Mouse (Mus musculus) limb, embryonic 15.5 days (tissue): ENCODE results near the gene Pemt. TPM values are rescaled to one million over a fixed set of nuclear protein-coding genes. Genes with fewer than 3 reads are reported as not detected.

Source experiments
- ATAC-seq: fragments of 200-750 bp; cut with Nextera tagmentation; 2 replicates; pipeline ENCODE4 v1.8.0; 2017; ENCODE audit warnings: low read depth, moderate TSS enrichment; ENCODE audit not compliant: insufficient number of reproducible peaks, low FRiP score, low TSS enrichment
- H3K27ac ChIP-seq: fragments of 300-500 bp; sonication (generic); 2 replicates; pipeline ENCODE4 v1.5.1; 2015; ENCODE audit warnings: moderate library complexity, mild to moderate bottlenecking, inconsistent platforms
- H3K27me3 ChIP-seq: fragments of 300-500 bp; sonication (generic); 2 replicates; pipeline ENCODE4 v1.6.1; 2015; ENCODE audit warnings: inconsistent platforms
- H3K36me3 ChIP-seq: fragments of 300-500 bp; sonication (generic); 2 replicates; pipeline ENCODE4 v1.6.1; 2015; ENCODE audit warnings: inconsistent platforms
- H3K4me1 ChIP-seq: fragments of 300-500 bp; sonication (generic); 2 replicates; pipeline ENCODE4 v1.6.1; 2015; ENCODE audit warnings: inconsistent platforms
- H3K4me2 ChIP-seq: fragments of 300-500 bp; sonication (generic); 2 replicates; pipeline ENCODE4 v1.6.1; 2015; ENCODE audit warnings: mild to moderate bottlenecking, inconsistent platforms
- H3K4me3 ChIP-seq: fragments of 300-500 bp; sonication (generic); 2 replicates; pipeline ENCODE4 v1.5.1; 2015; ENCODE audit warnings: mild to moderate bottlenecking, inconsistent platforms
- H3K9ac ChIP-seq: fragments of 300-500 bp; sonication (generic); 2 replicates; pipeline ENCODE4 v1.6.1; 2015; ENCODE audit warnings: inconsistent platforms
- H3K9me3 ChIP-seq: fragments of 300-500 bp; sonication (generic); 2 replicates; pipeline ENCODE4 v1.6.1; 2016; ENCODE audit warnings: inconsistent platforms
- WGBS: fragments of 180-500 bp; shearing (Covaris S2); methylation state at CpG from one replicate; pipeline ENCODE4 v1.1.7; 2015; 5-methylcytosine and 5-hydroxymethylcytosine counted together
- polyA plus RNA-seq: library from polyadenylated mRNA; unstranded; fragments of >200 nt; fragmentation: Nextera tagmentation; extraction: Ambion mirVana; gene quantifications from 2 replicates; pipeline ENCODE4 v1.2.1, GENCODE M21; 2015

Gene Pemt
- polyA plus RNA-seq, 1 experiment from 2014 or later = 4.6 TPM

- Histone ChIP-seq H3K4me2 (no peak overlapping the region), H3K4me1 (0 out of 2 replicates have a peak, but pooled peaks cover 6% of the 10 kb centered on the region), H3K9ac (no peak overlapping the region), H3K27ac (no peak overlapping the region), H3K4me3 (no peak overlapping the region), H3K36me3 (no peaks in the 10 kb centered on the region), H3K27me3 (no peaks in the 10 kb centered on the region), H3K9me3 (no peaks in the 10 kb centered on the region)
- WGBS = 66% methylated on average over 15 of the region's 15 CpGs
- no peak for ATAC-seq
Observed at GRCm38 (mm10) chr11:60073936-60074502, 27.7 kb upstream of the Pemt start.

DNA sequence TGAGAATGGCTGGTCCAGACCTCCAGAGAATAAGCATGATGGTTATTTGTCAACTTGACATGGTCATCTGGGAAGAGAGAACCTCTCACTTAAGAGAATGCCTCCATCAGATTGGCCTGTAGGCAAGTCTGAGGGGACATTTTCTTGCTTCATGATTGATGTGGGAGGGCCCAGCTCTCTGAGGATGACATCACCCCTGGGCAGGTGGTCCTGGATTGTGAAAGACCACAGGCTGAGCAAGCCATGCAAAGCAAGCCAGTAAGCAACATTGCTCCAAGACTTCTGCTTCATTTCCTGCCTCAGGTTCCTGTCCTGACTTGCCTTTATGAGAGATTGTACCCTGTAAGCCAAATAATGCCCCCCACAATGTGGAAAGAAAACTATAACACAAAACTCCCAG lies 26.8 kb upstream of the Pemt start:
- no peaks in the 10 kb centered on the region for H3K27me3 ChIP-seq
- no peak overlapping the region for H3K27ac ChIP-seq
- no peaks in the 10 kb centered on the region for H3K9me3 ChIP-seq
- H3K4me3 ChIP-seq = no peak overlapping the region
- H3K9ac ChIP-seq = no peak overlapping the region
- H3K36me3 ChIP-seq = no peaks in the 10 kb centered on the region
- no peak overlapping the region for H3K4me2 ChIP-seq
- ATAC-seq = no peak
- H3K4me1 ChIP-seq = 0 out of 2 replicates have a peak, but pooled peaks cover 6% of the 10 kb centered on the region

DNA sequence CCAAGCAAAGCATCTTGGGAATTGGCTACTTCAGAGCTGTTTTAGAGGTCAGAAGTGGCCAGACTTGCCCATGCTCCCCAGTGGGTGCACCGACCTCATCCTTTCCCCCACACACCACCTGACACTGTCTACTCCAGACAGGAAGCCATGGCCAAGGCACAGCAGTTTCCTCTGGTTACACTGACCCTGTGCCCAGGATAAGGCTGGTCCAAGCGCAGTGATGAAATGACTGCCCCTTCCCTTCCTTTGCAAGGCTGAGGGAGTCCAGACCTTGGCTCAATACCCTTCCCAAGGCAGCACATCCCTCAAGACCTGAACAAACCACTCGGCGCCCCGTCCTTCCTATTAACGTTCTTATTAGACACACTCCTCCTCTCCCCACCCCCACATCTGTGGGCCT lies 24.9 kb upstream of the Pemt start:
- no peak overlapping the region for H3K27ac ChIP-seq
- no peaks in the 10 kb centered on the region for H3K9me3 ChIP-seq
- H3K4me3 ChIP-seq = no peak overlapping the region
- H3K9ac ChIP-seq = no peak overlapping the region
- 89% methylated on average over 6 of the region's 6 CpGs for WGBS
- ATAC-seq = no peak
- 0 out of 2 replicates have a peak, but pooled peaks cover 6% of the 10 kb centered on the region for H3K4me1 ChIP-seq
- no peaks in the 10 kb centered on the region for H3K27me3 ChIP-seq
- no peak overlapping the region for H3K4me2 ChIP-seq
- no peaks in the 10 kb centered on the region for H3K36me3 ChIP-seq

DNA sequence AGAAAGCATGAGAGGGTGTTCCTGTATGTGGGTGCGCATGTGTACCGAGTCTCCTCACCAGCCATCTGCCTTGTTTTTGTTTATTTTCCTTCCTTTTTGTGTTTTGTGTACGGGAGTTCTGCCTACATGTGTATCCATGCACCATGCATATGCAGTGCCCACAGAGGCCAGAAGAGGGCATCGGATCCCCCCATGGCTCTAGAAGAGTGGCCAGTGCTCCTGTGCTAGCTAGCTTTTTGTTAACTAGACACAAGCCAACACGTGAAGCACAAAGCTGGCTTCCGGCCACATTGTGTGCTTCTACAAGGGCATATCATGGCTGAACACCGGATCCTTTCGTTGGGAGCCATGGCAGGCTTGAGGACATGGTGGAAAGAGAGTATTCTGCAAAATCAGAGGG lies 24.3 kb upstream of the Pemt start:
- Histone ChIP-seq H3K27ac (no peak overlapping the region), H3K36me3 (no peaks in the 10 kb centered on the region), H3K9me3 (no peaks in the 10 kb centered on the region), H3K9ac (no peak overlapping the region), H3K27me3 (no peaks in the 10 kb centered on the region), H3K4me1 (0 out of 2 replicates have a peak, but pooled peaks cover 6% of the 10 kb centered on the region), H3K4me3 (no peak overlapping the region), H3K4me2 (no peak overlapping the region)
- WGBS = 38% methylated on average over 8 of the region's 8 CpGs
- no peak for ATAC-seq

GRCm38 (mm10) chr11:60068631-60069030 lies 22.3 kb upstream of the Pemt start:
- no peak overlapping the region for H3K4me3 ChIP-seq
- ATAC-seq = no peak
- no peak overlapping the region for H3K27ac ChIP-seq
- no peak overlapping the region for H3K4me2 ChIP-seq
- no peaks in the 10 kb centered on the region for H3K9me3 ChIP-seq
- 0 out of 2 replicates have a peak, but pooled peaks cover 6% of the 10 kb centered on the region for H3K4me1 ChIP-seq
- H3K36me3 ChIP-seq = no peaks in the 10 kb centered on the region
- H3K9ac ChIP-seq = no peak overlapping the region
- no peaks in the 10 kb centered on the region for H3K27me3 ChIP-seq

DNA sequence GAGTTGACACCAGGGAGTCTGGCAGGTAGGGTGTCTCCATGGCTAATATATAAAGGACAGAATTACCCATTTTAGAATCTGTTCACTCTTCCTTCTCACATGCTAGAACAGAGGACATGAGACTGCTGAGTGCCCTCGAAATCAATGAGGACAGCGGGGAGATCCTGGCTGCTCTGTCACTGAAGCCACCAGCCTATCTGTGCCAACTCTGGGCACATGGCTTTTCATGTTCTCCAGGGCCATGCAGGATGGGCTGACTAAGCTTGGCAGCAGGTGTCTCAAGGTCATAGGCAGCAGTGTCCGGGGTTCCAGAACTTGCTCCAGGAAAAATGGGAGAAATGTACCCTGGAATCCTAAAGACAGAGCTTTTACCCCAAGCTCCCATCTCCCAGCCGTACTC lies 21.4 kb upstream of the Pemt start:
- no peaks in the 10 kb centered on the region for H3K36me3 ChIP-seq
- WGBS = 90% methylated on average over 4 of the region's 4 CpGs

GRCm38 (mm10) chr11:60065267-60065666 lies 19.0 kb upstream of the Pemt start:
- Histone ChIP-seq H3K36me3 (no peaks in the 10 kb centered on the region), H3K27ac (no peak overlapping the region), H3K4me1 (no peaks in the 10 kb centered on the region), H3K4me2 (no peak overlapping the region), H3K27me3 (no peaks in the 10 kb centered on the region), H3K4me3 (no peak overlapping the region), H3K9ac (no peak overlapping the region), H3K9me3 (no peaks in the 10 kb centered on the region)
- no peak for ATAC-seq
- 47% methylated on average over 1 of the region's 1 CpGs for WGBS

More for the DNA sequence above, 21.4 kb upstream of the Pemt start:
- Histone ChIP-seq H3K4me2 (no peak overlapping the region), H3K27ac (no peak overlapping the region), H3K4me1 (no peaks in the 10 kb centered on the region), H3K9me3 (no peaks in the 10 kb centered on the region), H3K27me3 (no peaks in the 10 kb centered on the region), H3K9ac (no peak overlapping the region), H3K4me3 (no peak overlapping the region)
- ATAC-seq = no peak

- WGBS = 75% methylated on average over 4 of the region's 4 CpGs
- H3K4me3 ChIP-seq = no peak overlapping the region
- H3K9me3 ChIP-seq = no peaks in the 10 kb centered on the region
- H3K27ac ChIP-seq = no peak overlapping the region
- H3K36me3 ChIP-seq = no peaks in the 10 kb centered on the region
- H3K4me2 ChIP-seq = no peak overlapping the region
- no peak overlapping the region for H3K9ac ChIP-seq
- H3K4me1 ChIP-seq = no peaks in the 10 kb centered on the region
- no peaks in the 10 kb centered on the region for H3K27me3 ChIP-seq
- ATAC-seq = no peak
Observed at GRCm38 (mm10) chr11:60061504-60062006, 15.3 kb upstream of the Pemt start.

DNA sequence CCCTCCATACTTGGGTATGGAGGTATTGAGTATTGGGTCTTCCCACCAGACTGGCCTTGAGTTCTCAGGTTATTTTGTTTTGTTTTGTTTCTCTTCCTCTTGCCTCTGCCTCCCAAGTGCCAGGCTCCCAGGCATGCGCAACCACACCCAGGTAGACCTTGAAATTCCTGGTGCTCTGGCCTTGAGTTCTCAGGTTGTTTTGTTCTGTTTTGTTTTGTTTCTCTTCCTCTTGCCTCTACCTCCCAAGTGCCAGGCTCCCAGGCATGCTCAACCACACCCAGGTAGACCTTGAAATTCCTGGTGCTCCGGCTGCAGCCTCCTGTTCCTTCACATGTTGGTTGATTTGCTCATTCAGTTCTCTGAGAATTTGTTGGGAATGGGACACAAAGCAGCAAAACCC lies 13.7 kb upstream of the Pemt start:
- H3K4me3 ChIP-seq = no peak overlapping the region
- no peaks in the 10 kb centered on the region for H3K36me3 ChIP-seq
- H3K9me3 ChIP-seq = no peaks in the 10 kb centered on the region
- no peaks in the 10 kb centered on the region for H3K4me1 ChIP-seq
- no peak for ATAC-seq
- H3K4me2 ChIP-seq = no peak overlapping the region
- no peak overlapping the region for H3K27ac ChIP-seq
- H3K9ac ChIP-seq = no peak overlapping the region
- no peaks in the 10 kb centered on the region for H3K27me3 ChIP-seq
- WGBS = 92% methylated on average over 2 of the region's 2 CpGs

- Histone ChIP-seq H3K27ac (no peak overlapping the region), H3K4me2 (no peak overlapping the region), H3K36me3 (no peaks in the 10 kb centered on the region), H3K4me3 (no peak overlapping the region), H3K9me3 (no peaks in the 10 kb centered on the region), H3K4me1 (no peaks in the 10 kb centered on the region), H3K27me3 (no peaks in the 10 kb centered on the region), H3K9ac (no peak overlapping the region)
- no peak for ATAC-seq
- 72% methylated on average over 10 of the region's 10 CpGs for WGBS
Observed at GRCm38 (mm10) chr11:60058441-60058840, 12.2 kb upstream of the Pemt start.

DNA sequence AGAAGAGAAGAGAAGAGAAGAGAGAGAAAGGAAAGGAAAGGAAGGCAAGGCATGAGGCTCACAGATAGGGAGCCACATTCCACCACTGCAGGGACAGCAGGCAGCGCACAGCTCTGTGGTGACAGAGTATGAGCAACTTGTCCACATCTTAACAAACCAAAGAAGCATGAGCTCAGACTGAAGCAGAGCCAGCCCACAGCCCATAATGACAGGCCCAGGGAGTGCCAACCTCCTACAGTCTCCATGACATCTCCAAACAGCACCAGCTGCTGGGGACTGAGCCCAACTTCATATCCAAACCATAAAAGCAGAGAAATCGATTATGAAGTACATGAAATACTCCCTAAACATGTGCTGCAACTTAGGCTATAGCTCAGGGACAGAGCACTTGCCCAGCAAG lies 11.7 kb upstream of the Pemt start:
- Histone ChIP-seq H3K4me3 (no peak overlapping the region), H3K36me3 (no peaks in the 10 kb centered on the region), H3K9me3 (no peaks in the 10 kb centered on the region), H3K4me2 (no peak overlapping the region), H3K27ac (no peak overlapping the region), H3K27me3 (no peaks in the 10 kb centered on the region), H3K9ac (no peak overlapping the region), H3K4me1 (no peaks in the 10 kb centered on the region)
- ATAC-seq = no peak
- 54% methylated on average over 2 of the region's 2 CpGs for WGBS

GRCm38 (mm10) chr11:60056520-60056919 lies 10.2 kb upstream of the Pemt start:
- Histone ChIP-seq H3K4me3 (no peak overlapping the region), H3K27me3 (no peaks in the 10 kb centered on the region), H3K4me2 (no peak overlapping the region), H3K4me1 (no peaks in the 10 kb centered on the region), H3K27ac (no peak overlapping the region), H3K9ac (no peak overlapping the region), H3K9me3 (no peaks in the 10 kb centered on the region), H3K36me3 (no peaks in the 10 kb centered on the region)
- no peak for ATAC-seq
- 72% methylated on average over 6 of the region's 6 CpGs for WGBS

- 90% methylated on average over 2 of the region's 2 CpGs for WGBS
Observed at GRCm38 (mm10) chr11:60048841-60049240, 2.6 kb upstream of the Pemt start.

More at GRCm38 (mm10) chr11:60048841-60049240, 2.6 kb upstream of the Pemt start:
- Histone ChIP-seq H3K27me3 (no peaks in the 10 kb centered on the region), H3K27ac (no peak overlapping the region), H3K36me3 (no peaks in the 10 kb centered on the region), H3K9me3 (no peaks in the 10 kb centered on the region), H3K4me2 (no peak overlapping the region), H3K9ac (no peak overlapping the region), H3K4me3 (no peak overlapping the region), H3K4me1 (peaks cover 8% of the 10 kb centered on the region)
- ATAC-seq = no peak
